Mouse (Mus musculus) lung, postnatal 14 days (tissue): ENCODE measurements around the gene Slfn9.
A peak's percentile ranks its signal among the peaks of the same experiment; 100 is the strongest.
"Not testable (repeated sequence)": the region's sequence is repeated elsewhere in the genome, so short reads cannot be mapped to it uniquely, and the experiment has no call there.

ENCODE experiments used
- DNase-seq: peaks from one replicate; pipeline ENCODE4 v3.0.0; 2021

The Slfn9 gene

GRCm38 (mm10) chr11:82991469-82992166 lies at the start of gene Slfn9:
Gene Slfn9 (minus strand): TSS chr11:82991830.
- DNase-seq = peak; percentile 34

- no peak for DNase-seq
Observed at GRCm38 (mm10) chr11:83041000-83041399, 49.4 kb upstream of the Slfn9 start.

DNA sequence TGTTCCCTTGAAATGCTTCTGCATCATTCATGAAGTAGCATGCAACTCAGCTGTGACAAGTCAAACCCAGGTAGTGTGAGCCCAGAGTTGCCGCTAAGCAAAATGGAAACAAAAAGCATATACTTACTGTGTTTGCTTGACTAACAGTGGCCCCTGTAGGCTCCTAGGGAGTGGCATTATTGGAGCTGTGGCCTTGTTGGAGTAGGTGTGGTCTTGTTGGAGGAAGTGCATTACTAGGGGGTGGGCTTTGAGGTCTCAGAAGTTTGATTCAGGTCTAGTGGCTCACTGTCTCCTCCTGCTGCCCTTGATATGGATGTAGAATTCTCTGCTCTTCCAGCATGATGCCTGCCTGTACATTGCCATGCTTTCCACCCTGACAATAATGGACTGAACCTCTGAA lies 48.7 kb upstream of the Slfn9 start:
- no peak for DNase-seq

DNA sequence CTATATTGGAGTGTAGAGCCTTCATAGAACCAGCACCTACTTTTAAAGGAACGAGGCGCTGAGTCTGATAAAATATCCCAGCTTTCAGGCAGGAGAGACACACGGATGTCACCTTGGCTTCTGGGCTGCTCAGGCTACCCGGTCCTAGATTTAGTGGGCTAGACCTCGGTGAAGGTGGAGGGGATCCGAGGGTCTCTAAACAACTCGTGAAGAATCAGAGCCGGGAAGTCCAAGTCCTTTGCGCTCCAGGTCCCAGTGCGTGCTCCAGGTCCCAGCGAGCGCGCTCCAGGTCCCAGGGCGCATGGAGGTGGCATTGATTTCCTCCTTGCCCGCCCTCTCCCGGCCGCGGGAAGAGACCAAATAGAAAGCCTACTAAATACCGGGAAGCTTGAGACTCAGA lies 48.2 kb upstream of the Slfn9 start:
- DNase-seq = no peak

DNA sequence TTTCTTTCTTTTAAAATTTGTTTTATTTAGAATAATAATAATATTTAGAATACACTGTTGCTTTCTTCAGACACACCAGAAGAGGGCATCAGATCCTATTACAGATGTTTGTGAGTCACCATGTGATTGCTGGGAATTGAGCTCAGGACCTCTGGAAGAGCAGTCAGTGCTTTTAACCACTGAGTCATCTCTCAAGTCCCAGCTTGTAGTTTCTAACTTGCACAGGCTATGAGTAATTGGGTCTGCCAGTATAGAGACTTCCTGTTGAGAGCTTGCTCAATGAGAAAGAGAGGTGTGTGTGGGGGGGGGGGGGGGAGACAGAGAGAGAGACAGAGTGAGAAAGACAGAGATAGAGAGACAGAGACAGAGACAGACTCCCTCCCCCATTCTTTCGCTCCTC lies 47.5 kb upstream of the Slfn9 start:
- DNase-seq = no peak

GRCm38 (mm10) chr11:83038686-83039085 lies 47.1 kb upstream of the Slfn9 start:
- not testable (repeated sequence) for DNase-seq

DNA sequence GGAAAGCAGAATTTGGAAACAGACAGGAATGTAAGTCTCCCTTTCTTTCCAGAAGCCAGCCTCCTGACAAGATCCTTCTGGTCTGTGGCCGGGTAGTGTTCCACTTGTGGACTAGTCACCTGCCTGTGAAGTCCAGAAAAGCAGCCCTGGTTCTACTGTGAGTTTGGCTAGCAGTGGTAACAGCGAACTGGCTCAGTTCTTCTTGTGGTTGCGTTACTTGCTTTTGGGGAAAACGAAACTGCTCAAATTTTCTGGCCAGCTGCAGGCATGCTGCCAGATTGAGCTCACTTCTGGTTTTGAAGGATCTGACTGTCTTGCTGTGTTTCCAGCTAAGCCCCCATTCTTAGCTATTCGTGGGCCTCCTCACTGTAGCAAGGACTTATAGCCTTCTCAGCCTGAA lies 29.0 kb upstream of the Slfn9 start, which contains the start of gene Slfn8:
Slfn8 (minus strand) TSS at position 190 of the 400 bp plus-strand sequence.
- peak; percentile 16 for DNase-seq

DNA sequence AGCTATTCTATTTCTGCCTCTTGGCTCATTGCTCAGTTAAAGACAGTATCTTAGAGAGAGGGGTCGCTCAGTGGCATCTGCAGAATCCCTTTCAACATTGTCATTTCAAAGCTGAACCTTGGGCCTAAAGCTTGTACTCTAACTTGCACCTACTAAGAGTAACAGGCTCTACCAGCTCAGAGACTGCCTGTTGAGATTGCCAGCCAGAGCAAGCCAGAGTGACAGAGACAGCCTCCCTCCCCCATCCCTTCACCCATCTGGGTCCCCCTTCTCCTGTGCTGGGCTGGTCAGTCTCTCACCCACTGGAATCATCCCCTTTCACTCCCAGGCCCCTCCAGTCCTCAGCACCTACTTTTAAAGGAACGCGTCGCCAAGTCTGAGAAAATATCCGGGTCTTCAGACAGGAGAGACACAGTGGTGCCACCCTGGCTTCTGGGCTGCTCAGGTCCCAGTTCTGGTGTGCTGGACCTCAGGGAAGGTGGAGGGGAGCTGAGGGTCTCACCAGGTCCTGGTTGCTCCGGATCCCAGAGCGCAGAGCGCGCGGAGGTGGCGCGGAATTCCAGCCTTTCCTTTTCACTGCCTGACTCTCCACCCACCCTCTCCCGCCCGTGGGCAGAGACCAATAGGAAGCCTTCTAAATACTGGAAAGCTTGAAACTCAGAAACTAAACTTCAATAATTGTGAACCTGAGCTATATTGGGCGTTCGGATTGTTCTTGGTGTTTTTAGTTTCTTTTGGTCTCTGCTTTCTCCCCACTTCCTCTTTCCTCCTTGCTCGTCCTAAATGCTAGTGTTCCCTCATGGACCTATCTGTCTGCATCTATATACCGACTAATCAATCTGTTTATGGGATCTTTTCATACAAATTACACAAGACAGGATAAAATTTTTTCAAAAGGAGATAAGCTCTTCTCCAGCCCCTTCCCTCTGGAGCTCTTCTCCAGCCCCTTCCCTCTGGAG lies 28.2 kb upstream of the Slfn9 start:
- not testable (repeated sequence) for DNase-seq

- no peak for DNase-seq
Observed at GRCm38 (mm10) chr11:83016093-83016492, 24.5 kb upstream of the Slfn9 start.

- DNase-seq = no peak
Observed at GRCm38 (mm10) chr11:83013356-83013755, 21.7 kb upstream of the Slfn9 start.

- DNase-seq = peak; percentile 25
Observed at GRCm38 (mm10) chr11:82990612-82991385, 831 bp downstream of the Slfn9 start.

DNA sequence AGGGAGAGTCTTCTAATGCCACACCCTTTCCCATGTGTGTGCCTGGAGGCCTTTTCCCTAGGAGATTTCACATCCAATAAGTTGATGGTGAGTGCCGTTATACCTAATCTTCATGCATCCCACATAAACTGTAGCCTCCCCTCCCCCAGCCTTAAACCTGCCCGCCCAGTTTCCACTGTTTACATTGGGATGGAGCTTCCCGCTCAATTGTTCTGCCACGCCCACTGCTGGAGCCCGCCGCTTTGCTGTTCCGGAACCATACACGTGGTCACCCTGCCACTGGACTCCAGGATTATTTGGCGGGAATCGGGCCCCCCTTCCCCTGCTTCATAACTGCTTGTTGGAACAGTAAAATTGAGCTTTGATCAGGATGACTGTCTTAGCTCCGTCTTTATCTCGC lies 2.3 kb downstream of the Slfn9 start:
- peak; percentile 10 for DNase-seq

DNA sequence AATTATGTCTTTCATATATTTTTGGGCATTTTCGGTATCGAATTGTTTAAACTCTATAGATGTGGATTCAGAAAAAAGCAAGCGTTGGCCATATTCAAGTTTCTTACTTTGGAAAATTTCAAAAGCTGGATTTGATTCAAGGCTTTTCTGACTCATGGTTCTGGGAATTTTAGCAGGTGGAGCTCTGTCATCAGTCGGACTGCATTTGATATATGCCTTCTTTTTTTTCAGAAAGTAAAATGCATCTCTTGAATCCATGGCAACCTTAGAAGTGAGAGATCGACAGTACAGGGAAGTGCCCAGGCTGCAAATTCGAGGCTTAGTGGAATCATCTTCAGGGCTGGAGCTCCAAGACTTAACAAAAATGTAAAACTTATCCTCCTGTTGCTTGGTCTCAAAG lies 4.0 kb downstream of the Slfn9 start:
- no peak for DNase-seq

DNA sequence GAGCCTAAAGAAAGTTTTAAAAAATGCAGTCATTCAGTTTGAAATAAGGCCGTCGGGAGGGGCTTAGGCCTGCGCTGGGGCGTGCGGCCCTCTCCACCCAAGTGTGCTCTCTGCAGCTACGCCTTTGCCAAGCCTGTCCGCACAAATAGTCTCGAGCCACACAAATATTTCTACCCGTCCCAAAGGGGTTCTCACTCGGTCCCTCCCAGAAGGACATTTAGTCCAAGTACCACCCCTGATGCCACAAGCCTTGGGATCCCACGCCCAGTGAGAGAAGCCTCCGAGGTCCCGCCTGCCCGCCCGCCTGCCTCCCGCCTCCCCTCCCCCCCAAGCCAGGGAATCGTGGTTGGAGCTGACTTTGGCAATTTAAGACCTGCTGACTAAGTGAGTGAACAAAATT lies 8.4 kb downstream of the Slfn9 start:
- DNase-seq = no peak

GRCm38 (mm10) chr11:82982409-82982808 lies 9.2 kb downstream of the Slfn9 start:
- not testable (repeated sequence) for DNase-seq

GRCm38 (mm10) chr11:82973916-82974315 lies 17.7 kb downstream of the Slfn9 start:
- no peak for DNase-seq

DNA sequence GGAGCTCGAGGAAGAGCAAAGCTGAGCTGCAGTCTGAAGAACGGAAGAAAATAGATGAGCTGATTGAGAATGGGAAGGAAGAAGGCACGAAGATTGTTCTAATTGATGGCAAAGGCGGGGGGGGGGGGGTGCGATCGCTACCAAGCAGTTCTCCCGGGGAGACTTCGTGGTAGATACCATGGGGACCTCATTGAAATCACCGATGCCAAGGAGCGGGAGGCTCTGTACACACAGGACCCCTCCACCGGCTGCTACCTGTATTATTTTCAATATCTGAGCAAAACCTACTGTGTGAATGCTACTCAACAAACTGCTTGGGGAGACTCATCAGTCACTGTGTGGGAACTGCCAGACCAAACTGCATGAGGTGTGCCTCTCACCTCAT lies 20.0 kb downstream of the Slfn9 start:
- DNase-seq = no peak

- DNase-seq = peak; percentile 36
Observed at GRCm38 (mm10) chr11:82970712-82971589, 20.7 kb downstream of the Slfn9 start.

DNA sequence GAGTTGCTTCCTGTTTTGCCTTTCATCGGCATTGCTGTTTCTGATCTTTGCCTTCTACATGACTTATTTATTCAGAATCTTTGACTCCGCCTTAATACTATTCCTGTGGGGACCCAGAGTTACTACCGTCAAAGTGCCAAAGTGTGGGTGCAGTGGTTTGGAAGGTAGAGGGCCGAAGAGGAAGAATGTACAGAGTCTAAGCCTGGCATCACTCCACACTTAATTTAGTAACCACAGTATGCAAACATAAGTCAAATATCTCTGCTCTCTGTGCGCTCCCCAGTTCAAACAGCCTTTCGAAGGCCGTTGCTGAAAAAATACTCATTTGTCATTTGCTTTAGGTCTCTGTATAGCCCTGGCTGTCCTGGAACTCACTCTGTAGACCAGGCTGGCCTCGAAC lies 29.4 kb downstream of the Slfn9 start:
- no peak for DNase-seq

GRCm38 (mm10) chr11:82961743-82962142 lies 29.9 kb downstream of the Slfn9 start:
- no peak for DNase-seq

GRCm38 (mm10) chr11:82959613-82960012 lies 32.0 kb downstream of the Slfn9 start:
- peak; percentile 50 for DNase-seq

DNA sequence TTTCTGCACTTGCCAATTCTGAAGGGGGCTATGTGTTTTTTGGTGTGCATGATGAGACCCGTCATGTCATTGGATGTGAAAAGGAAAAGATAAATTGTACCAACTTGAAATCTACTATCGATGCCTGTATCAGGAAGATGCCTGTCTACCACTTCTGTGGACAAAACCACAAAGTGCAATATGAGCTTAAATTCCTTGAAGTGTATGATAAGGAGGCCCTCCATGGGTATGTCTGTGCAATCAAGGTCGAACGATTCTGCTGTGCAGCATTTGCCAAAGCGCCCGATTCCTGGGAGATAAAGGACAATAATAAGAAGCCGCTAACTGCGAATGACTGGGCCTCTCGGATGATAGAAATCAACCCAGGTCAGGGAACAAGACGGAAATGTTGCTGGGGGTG lies 34.7 kb downstream of the Slfn9 start:
- DNase-seq = no peak
